Mouse (Mus musculus) cerebellum, adult 11-12 months (tissue): Measurements from ENCODE around the gene Abca5.
A peak's percentile ranks its signal among the peaks of the same experiment; 100 is the strongest.
"Not testable (repeated sequence)": the region's sequence is repeated elsewhere in the genome, so short reads cannot be mapped to it uniquely, and the experiment has no call there.

Experiments
- DNase-seq: peaks from one replicate; pipeline ENCODE4 v3.0.0; 2022

Gene Abca5

GRCm38 (mm10) chr11:110337289-110338245, at the start of gene Abca5:
Gene Abca5, minus strand, starts transcription at chr11:110337716.
- peak; percentile 89 for DNase-seq

GRCm38 (mm10) chr11:110385487-110385886, 48.0 kb upstream of the Abca5 start:
- no peak for DNase-seq

- DNase-seq, result no peak
Observed at GRCm38 (mm10) chr11:110380310-110380668, 42.8 kb upstream of the Abca5 start.

GRCm38 (mm10) chr11:110379661-110380309, 42.3 kb upstream of the Abca5 start:
- DNase-seq, result peak; percentile 15

- no peak for DNase-seq
Observed at GRCm38 (mm10) chr11:110374036-110374435, 36.5 kb upstream of the Abca5 start.

GRCm38 (mm10) chr11:110372266-110372954, 34.9 kb upstream of the Abca5 start:
- DNase-seq, result no peak

GRCm38 (mm10) chr11:110371827-110372226, 34.3 kb upstream of the Abca5 start:
- DNase-seq, result no peak

- no peak for DNase-seq
Observed at GRCm38 (mm10) chr11:110369312-110370019, 31.9 kb upstream of the Abca5 start.

- no peak for DNase-seq
Observed at GRCm38 (mm10) chr11:110367638-110368037, 30.1 kb upstream of the Abca5 start.

GRCm38 (mm10) chr11:110366902-110367301, 29.4 kb upstream of the Abca5 start:
- DNase-seq, result no peak

GRCm38 (mm10) chr11:110365016-110365415, 27.5 kb upstream of the Abca5 start:
- no peak for DNase-seq

GRCm38 (mm10) chr11:110357756-110358551, 20.4 kb upstream of the Abca5 start:
- no peak for DNase-seq

- DNase-seq, result not testable (repeated sequence)
Observed at GRCm38 (mm10) chr11:110355131-110355530, 17.6 kb upstream of the Abca5 start.

GRCm38 (mm10) chr11:110354261-110354660, 16.7 kb upstream of the Abca5 start:
- no peak for DNase-seq

GRCm38 (mm10) chr11:110348170-110348569, 10.7 kb upstream of the Abca5 start:
- DNase-seq, result no peak

- no peak for DNase-seq
Observed at GRCm38 (mm10) chr11:110347768-110348167, 10.3 kb upstream of the Abca5 start.

- DNase-seq, result peak; percentile 34
Observed at GRCm38 (mm10) chr11:110336814-110337288, 665 bp downstream of the Abca5 start.

- DNase-seq, result no peak
Observed at GRCm38 (mm10) chr11:110330093-110330492, 7.4 kb downstream of the Abca5 start.

GRCm38 (mm10) chr11:110322266-110322665, 15.2 kb downstream of the Abca5 start:
- no peak for DNase-seq

- DNase-seq, result no peak
Observed at GRCm38 (mm10) chr11:110306475-110307168, 30.9 kb downstream of the Abca5 start.

GRCm38 (mm10) chr11:110303411-110303810, 34.1 kb downstream of the Abca5 start:
- no peak for DNase-seq
